Mouse (Mus musculus) G1E-ER4 (cell line): Measurements from ENCODE around the gene Ntsr2. TPM values are rescaled to one million over a fixed set of nuclear protein-coding genes. Genes with fewer than 3 reads are reported as not detected.

Source experiments
- GATA1 ChIP-seq: IDR thresholded peaks from one replicate; pipeline ENCODE4 v1.8.0; 2012; ENCODE audit warnings: low read length, inconsistent platforms
- polyA plus RNA-seq: library from polyadenylated mRNA; stranded (reverse); fragments of >175 nt; gene quantifications from 2 replicates; pipeline ENCODE4 v1.2.3, GENCODE M21; 2012

The Ntsr2 gene
- polyA plus RNA-seq, 1 experiment: not detected

- no peak for TF ChIP-seq GATA1
Observed at GRCm38 (mm10) chr12:16690631-16691030, 37.4 kb downstream of the Ntsr2 start.

GRCm38 (mm10) chr12:16694783-16695182, 41.6 kb downstream of the Ntsr2 start:
- no peak for TF ChIP-seq GATA1

GRCm38 (mm10) chr12:16696146-16696545, 43.0 kb downstream of the Ntsr2 start:
- no peak for TF ChIP-seq GATA1

- no peak for TF ChIP-seq GATA1
Observed at GRCm38 (mm10) chr12:16698691-16699090, 45.5 kb downstream of the Ntsr2 start.

Other genes with a start within 250 kb of the Ntsr2 start
- gene Lpin1, start 42.4 kb upstream of the Ntsr2 start, polyA plus RNA-seq: 15.7 and 17.3 TPM in 2 replicates
- not detected in 2 replicates for gene Greb1, start 147.5 kb downstream of the Ntsr2 start, polyA plus RNA-seq
- 8.7 and 12.5 TPM in 2 replicates for gene E2f6, start 157.6 kb downstream of the Ntsr2 start, polyA plus RNA-seq
- 3.4 and 4.7 TPM in 2 replicates for gene Rock2, start 241.5 kb downstream of the Ntsr2 start, polyA plus RNA-seq